Comparison of ENCODE assay signal across 9 mouse cellular contexts in the genomic region with DNA sequence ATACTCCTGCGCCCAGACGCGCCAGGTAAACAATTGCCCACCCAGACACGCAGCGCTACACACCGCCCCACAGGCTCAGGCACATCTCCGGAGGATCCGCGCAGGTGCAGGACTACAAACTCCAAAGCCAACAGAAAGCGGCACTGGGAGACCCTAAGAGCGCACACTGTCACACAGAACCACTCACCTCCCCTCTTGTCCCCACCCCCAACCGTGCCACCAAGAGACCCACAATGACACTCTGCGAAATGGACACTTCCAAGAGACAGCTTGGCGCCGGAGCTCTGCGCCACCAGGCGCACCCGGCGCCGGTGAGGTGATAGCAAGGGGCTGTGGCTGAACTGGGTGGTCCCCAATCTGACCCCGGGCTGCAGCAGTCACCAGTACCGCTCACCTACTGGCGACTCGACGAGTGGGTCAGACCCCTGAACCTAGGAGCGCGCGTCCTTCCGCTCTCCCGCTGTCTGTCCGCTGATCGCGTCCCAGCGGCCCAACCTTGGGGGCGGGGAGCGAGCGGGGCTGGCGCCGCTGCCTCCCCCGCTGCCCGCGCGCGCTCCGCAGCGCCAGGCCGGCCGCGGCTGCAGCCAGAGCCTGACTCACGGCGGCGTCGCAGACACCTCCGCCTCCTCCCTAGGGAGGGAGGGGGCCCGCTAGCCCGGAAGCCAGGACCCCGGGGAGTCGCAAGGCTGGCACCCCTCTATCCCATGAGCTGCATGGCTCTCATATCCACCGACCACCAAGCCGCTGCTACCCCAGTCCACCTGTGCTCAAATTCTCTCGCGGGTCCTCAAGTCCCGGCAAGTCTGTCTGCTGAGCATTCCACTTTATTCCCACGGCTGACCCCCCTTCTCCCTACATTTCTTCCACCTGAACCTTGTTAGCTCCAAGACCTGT. TPM values are rescaled to one million over a fixed set of nuclear protein-coding genes. Genes with fewer than 3 reads are reported as not detected.
DNase-seq lines count a peak whose midpoint lies in the region; ATAC-seq and TF ChIP-seq lines count a peak whose summit lies in the region.
"Had no signal": no experiment of that assay in that cellular context is flagged by ENCODE, and none has a peak within 500 bp of the region (broad histone marks: within the 10 kb centered on the region; RNA-seq: fewer than 3 reads in every experiment).

No protein-coding gene starts in this region.

- no peaks in the 10 kb centered on the region for H3K27me3 ChIP-seq in heart, adult 2 months (ENCODE audit: control insufficient read depth, insufficient read depth, low read length)
- peaks cover 54% of the 10 kb centered on the region for H3K27me3 ChIP-seq in G1E (ENCODE audit: insufficient read depth, low read length)
- peaks cover 55% of the 10 kb centered on the region for H3K27me3 ChIP-seq in hindbrain, embryonic 12.5 days
- H3K27me3 ChIP-seq in lung, embryonic 15.5 days = peaks cover 41% of the 10 kb centered on the region
- H3K27me3 ChIP-seq: Patski had no signal

- H3K27ac ChIP-seq in heart, adult 2 months = peak overlapping the region; percentile 54
- peak overlapping the region; percentile 61 for H3K27ac ChIP-seq in cortical plate, adult 2 months (ENCODE audit: insufficient read depth, low read length)
- no peak overlapping the region for H3K27ac ChIP-seq in hindbrain, embryonic 12.5 days
- H3K27ac ChIP-seq in lung, embryonic 15.5 days = no peak overlapping the region

- intact Hi-C loops in heart, adult 2 months (cut with DNase I) = loop anchor here (2.0 kb wide), 2 partner anchors 19 to 37 kb away; no protein-coding TSS in a partner anchor
- intact Hi-C loops in heart, postnatal 10 days (cut with DNase I) = no loop called here

- TF ChIP-seq EP300 in heart, adult 2 months (IDR thresholded peaks at IDR 0.05; ENCODE audit: insufficient read depth, low read depth, low read length) = 0 out of 2 replicates have a peak, but pooled peaks have one; percentile 14

- DNase-seq in heart, adult 2 months = peak; percentile 65
- no peak for DNase-seq in heart, postnatal 10 days
- DNase-seq in G1E (ENCODE audit: low spot score) = no peak
- peak; percentile 43 for DNase-seq in retina, postnatal 1 day
- no peak for DNase-seq in frontal cortex, postnatal 10 days (ENCODE audit: low spot score in 2 of 2)

- H3K4me3 ChIP-seq in heart, adult 2 months = peak overlapping the region; percentile 56
- peak overlapping the region; percentile 63; the same call in 1 of the 2 replicates for H3K4me3 ChIP-seq in G1E (ENCODE audit: low read depth, low read length)
- H3K4me3 ChIP-seq in cortical plate, adult 2 months (ENCODE audit: insufficient read depth, low read length) = peak overlapping the region; percentile 74
- H3K4me3 ChIP-seq in hindbrain, embryonic 12.5 days = peak overlapping the region; percentile 38
- H3K4me3 ChIP-seq in lung, embryonic 15.5 days = peak overlapping the region; percentile 46

- H3K9ac ChIP-seq in heart, adult 2 months (ENCODE audit: low read depth, low read length) = peak overlapping the region; percentile 74
- peak overlapping the region; percentile 42 for H3K9ac ChIP-seq in hindbrain, embryonic 12.5 days
- H3K9ac ChIP-seq in lung, embryonic 15.5 days = peak overlapping the region; percentile 9; the same call in 1 of the 2 replicates

- peak overlapping the region; percentile 63 for H3K4me2 ChIP-seq in hindbrain, embryonic 12.5 days (replicated peaks)
- H3K4me2 ChIP-seq in lung, embryonic 15.5 days = peak overlapping the region; percentile 87

- TF ChIP-seq CTCF in heart, adult 2 months (IDR thresholded peaks at IDR 0.05) = no peak
- no peak for TF ChIP-seq CTCF in G1E (IDR thresholded peaks at IDR 0.05; ENCODE audit: low read depth, low read length)
- no peak for TF ChIP-seq CTCF in cortical plate, adult 2 months (IDR thresholded peaks at IDR 0.05; ENCODE audit: extremely low read depth, insufficient read depth, low read length)

- no peak for ATAC-seq in G1E (ENCODE audit: extremely low read depth, insufficient number of reproducible peaks, low FRiP score, poor library complexity, severe bottlenecking)
- ATAC-seq in hindbrain, embryonic 12.5 days (ENCODE audit: low FRiP score) = no peak
- peak; percentile 24; the same call in 1 of the 2 replicates for ATAC-seq in lung, embryonic 15.5 days (ENCODE audit: borderline replicate concordance, extremely low read depth, low FRiP score, low TSS enrichment)
- ATAC-seq: Patski had no signal

- no peak for TF ChIP-seq POLR2A in heart, adult 2 months (IDR thresholded peaks at IDR 0.05; ENCODE audit: insufficient read depth, low read depth, low read length)
- no peak for TF ChIP-seq POLR2A in cortical plate, adult 2 months (IDR thresholded peaks at IDR 0.05; ENCODE audit: extremely low read depth, insufficient read depth, low read length)

- H3K36me3 ChIP-seq in heart, adult 2 months (ENCODE audit: control insufficient read depth, insufficient read depth, low read length) = peaks cover 2% of the 10 kb centered on the region; the same call in 1 of the 2 replicates
- H3K36me3 ChIP-seq in G1E (replicated peaks) = peaks cover 32% of the 10 kb centered on the region
- peaks cover 18% of the 10 kb centered on the region for H3K36me3 ChIP-seq in hindbrain, embryonic 12.5 days
- peaks cover 12% of the 10 kb centered on the region for H3K36me3 ChIP-seq in lung, embryonic 15.5 days

- WGBS in heart, adult 2 months = 2% methylated on average over 64 of the region's 64 CpGs
- WGBS in hindbrain, embryonic 12.5 days = 2% methylated on average over 55 of the region's 64 CpGs
- WGBS in lung, embryonic 15.5 days = 1% methylated on average over 58 of the region's 64 CpGs

- peaks cover 11% of the 10 kb centered on the region for H3K4me1 ChIP-seq in heart, adult 2 months (ENCODE audit: control insufficient read depth, insufficient read depth, low read length)
- H3K4me1 ChIP-seq in G1E (ENCODE audit: insufficient read depth, low read depth, low read length) = peaks cover 65% of the 10 kb centered on the region
- H3K4me1 ChIP-seq in cortical plate, adult 2 months (ENCODE audit: control insufficient read depth, insufficient read depth, low read length) = 0 out of 2 replicates have a peak, but pooled peaks cover 2% of the 10 kb centered on the region
- peaks cover 11% of the 10 kb centered on the region for H3K4me1 ChIP-seq in hindbrain, embryonic 12.5 days
- peaks cover 15% of the 10 kb centered on the region for H3K4me1 ChIP-seq in lung, embryonic 15.5 days

- no peaks in the 10 kb centered on the region for H3K79me2 ChIP-seq in heart, adult 2 months (replicated peaks; ENCODE audit: control insufficient read depth, insufficient read depth, low read length)

- H3K9me3 ChIP-seq in G1E (replicated peaks) = no peaks in the 10 kb centered on the region
- no peaks in the 10 kb centered on the region for H3K9me3 ChIP-seq in hindbrain, embryonic 12.5 days (replicated peaks)
- H3K9me3 ChIP-seq in lung, embryonic 15.5 days = no peaks in the 10 kb centered on the region

RNA-seq across cellular contexts. Expression of a gene that starts 1.5 kb away (rescaled TPM):
- 1 to 10 TPM; 2.2 to 3.6 TPM for total RNA-seq in heart, adult 2 months (2021)
- 4.9 and 6.4 TPM in 2 replicates for polyA plus RNA-seq in heart, adult 2 months (2012; rRNA removed)
- 1 to 10 TPM; 1.0 to 1.1 TPM for total RNA-seq in heart, postnatal 10 days (2021)
- total RNA-seq in G1E (2014; fragmentation: Nextera tagmentation) = not detected in 2 replicates
- total RNA-seq in G1E (2017) = 0.81 and 0.93 TPM in 2 replicates
- 0.33 and 0.52 TPM in 2 replicates for polyA plus RNA-seq in G1E (2012)
- polyA plus RNA-seq in cortical plate, adult 2 months (2012; rRNA removed) = 43.0 and 45.7 TPM in 2 replicates
- 0.82 and 1.3 TPM in 2 replicates for polyA plus RNA-seq in hindbrain, embryonic 12.5 days (2016; fragmentation: Nextera tagmentation; extraction: Ambion mirVana)
- polyA plus RNA-seq in lung, embryonic 15.5 days (2015; fragmentation: Nextera tagmentation; extraction: Ambion mirVana) = 5.4 and 5.7 TPM in 2 replicates

RNA-seq across cellular contexts. Expression of a gene that starts 10.5 kb away (rescaled TPM):
- total RNA-seq in heart, adult 2 months (2021) = 1 to 10 TPM; 3.5 to 4.9 TPM
- polyA plus RNA-seq in heart, adult 2 months (2012; rRNA removed) = 0.23 TPM in 1 of 2 replicates, not detected in the other
- 1 to 10 TPM; 1.7 to 5.1 TPM for total RNA-seq in heart, postnatal 10 days (2021)
- total RNA-seq in G1E (2014; fragmentation: Nextera tagmentation) (not detected in 2 replicates), G1E (2017) (246 and 291 TPM in 2 replicates)
- polyA plus RNA-seq in G1E (2012) = 28.2 and 43.6 TPM in 2 replicates
- 0.45 and 1.4 TPM in 2 replicates for polyA plus RNA-seq in cortical plate, adult 2 months (2012; rRNA removed)
- not detected in 2 replicates for polyA plus RNA-seq in hindbrain, embryonic 12.5 days (2016; fragmentation: Nextera tagmentation; extraction: Ambion mirVana)
- 0.39 and 0.72 TPM in 2 replicates for polyA plus RNA-seq in lung, embryonic 15.5 days (2015; fragmentation: Nextera tagmentation; extraction: Ambion mirVana)

RNA-seq across cellular contexts. Expression of a gene that starts 15.8 kb away (rescaled TPM):
- 100 to 1,000 TPM; 883 to 991 TPM for total RNA-seq in heart, adult 2 months (2021)
- polyA plus RNA-seq in heart, adult 2 months (2012; rRNA removed) = 1,120 and 1,462 TPM in 2 replicates
- 100 to 1,000 TPM; 501 to 525 TPM for total RNA-seq in heart, postnatal 10 days (2021)
- total RNA-seq in G1E (2014; fragmentation: Nextera tagmentation) (102 and 133 TPM in 2 replicates), G1E (2017) (1,036 and 1,228 TPM in 2 replicates)
- 43.0 and 64.7 TPM in 2 replicates for polyA plus RNA-seq in G1E (2012)
- 421 and 455 TPM in 2 replicates for polyA plus RNA-seq in cortical plate, adult 2 months (2012; rRNA removed)
- 213 and 215 TPM in 2 replicates for polyA plus RNA-seq in hindbrain, embryonic 12.5 days (2016; fragmentation: Nextera tagmentation; extraction: Ambion mirVana)
- 272 and 299 TPM in 2 replicates for polyA plus RNA-seq in lung, embryonic 15.5 days (2015; fragmentation: Nextera tagmentation; extraction: Ambion mirVana)

Comparison
In these comparisons a context has a peak if more than half of its experiments do, and no peak if none do; other contexts are left out.
1. DNase-seq: peak in heart, adult 2 months (2 of 2) and retina, postnatal 1 day (single experiment); none in heart, postnatal 10 days (0 of 2), G1E (single experiment) and frontal cortex, postnatal 10 days (0 of 2).
2. H3K27ac ChIP-seq: peak in heart, adult 2 months (single experiment) and cortical plate, adult 2 months (single experiment); none in hindbrain, embryonic 12.5 days (single experiment) and lung, embryonic 15.5 days (single experiment).
3. H3K9ac ChIP-seq: peak in every context shown above with its lines; median percentile 74 in heart, adult 2 months; 42 in hindbrain, embryonic 12.5 days; 9 in lung, embryonic 15.5 days.
4. RNA of a gene that starts 10.5 kb away (polyA plus RNA-seq): 28.2 to 43.6 TPM in G1E; 0.45 to 1.4 TPM in cortical plate, adult 2 months, 0.39 to 0.72 TPM in lung, embryonic 15.5 days, 0.23 TPM in heart, adult 2 months and not detected in hindbrain, embryonic 12.5 days; every median in the first group is over 10 times any median in the second.
5. Peak in every context shown above with its lines, with median percentiles within 50 percentile points of each other: H3K4me3 ChIP-seq.